Mouse (Mus musculus): ENCODE data around the gene Tram2.

DNA sequence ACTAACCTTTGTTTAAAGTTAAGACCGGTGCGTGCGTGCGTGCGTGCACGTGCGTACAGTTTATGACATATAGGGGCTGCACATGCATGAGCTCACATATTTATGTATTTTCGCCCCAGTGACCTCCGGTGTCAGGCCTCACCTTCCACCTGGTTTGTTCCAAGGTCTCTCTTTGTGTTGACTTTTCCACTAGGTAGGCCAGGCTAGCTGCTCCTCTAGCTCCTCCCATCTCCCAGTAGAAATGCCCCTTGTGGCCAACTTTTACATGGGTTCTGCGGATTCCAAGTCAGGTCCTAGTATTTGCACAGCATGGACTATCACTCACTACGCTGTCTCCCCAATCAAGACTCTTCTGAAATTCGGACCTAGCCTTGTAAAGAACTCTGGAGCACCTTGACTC lies 1.3 kb upstream of the Tram2 start:
- TF ChIP-seq POLR2A (IDR thresholded peaks at IDR 0.05; ENCODE audit: borderline replicate concordance, low read depth, low read length) (no peak), CTCF (IDR thresholded peaks at IDR 0.05; ENCODE audit: low read depth, low read length) (no peak)
